Mouse (Mus musculus) CH12.LX (cell line): ENCODE results near the gene Itln1. TPM values are rescaled to one million over a fixed set of nuclear protein-coding genes. Genes with fewer than 3 reads are reported as not detected.

ENCODE experiments used
- DNase-seq: peaks from one replicate; pipeline ENCODE4 v3.0.0-alpha.2; 2013; ENCODE audit errors: extremely low read depth
- H3K27ac ChIP-seq: 2 replicates; pipeline ENCODE4 v1.5.1; 2012; ENCODE audit warnings: low read depth, mild to moderate bottlenecking, control low read depth, moderate library complexity; ENCODE audit not compliant: insufficient read depth
- H3K27me3 ChIP-seq: replicated peaks from 2 replicates; pipeline ENCODE3; 2012; ENCODE audit warnings: inconsistent platforms
- H3K36me3 ChIP-seq, 2 experiments: replicated peaks in 1 of 2; 2 replicates each; pipeline versions ENCODE3 to v1.6.1; 2012; ENCODE audit warnings: inconsistent platforms in 1 of 2, low read length in 1 of 2, mild to moderate bottlenecking in 1 of 2, mixed read lengths in 1 of 2, moderate library complexity in 1 of 2; ENCODE audit not compliant: control insufficient read depth in 1 of 2, insufficient read depth in 1 of 2
- H3K4me1 ChIP-seq, 2 experiments: 2 replicates each; pipeline ENCODE4 v1.6.1; 2012; ENCODE audit warnings: inconsistent platforms in 1 of 2, moderate library complexity in 1 of 2; ENCODE audit not compliant: insufficient read depth in 2 of 2, control insufficient read depth in 1 of 2
- H3K4me2 ChIP-seq: 2 replicates; pipeline ENCODE4 v1.6.1; 2012; ENCODE audit warnings: low read depth, mild to moderate bottlenecking, control low read depth; ENCODE audit not compliant: poor library complexity, insufficient read depth, severe bottlenecking
- H3K4me3 ChIP-seq, 3 experiments: fragments of 150-350 bp in 1 of 3; sonication (generic) in 1 of 3; replicated peaks in 1 of 3; 2 replicates each; pipeline versions ENCODE3 to v1.5.1; 2011 to 2012; ENCODE audit warnings: low read depth in 2 of 3, low read length in 2 of 3, mild to moderate bottlenecking in 2 of 3, moderate library complexity in 2 of 3, control low read depth in 1 of 3, improper control_type of control experiment in 1 of 3, inconsistent platforms in 1 of 3, mixed read lengths in 1 of 3; ENCODE audit not compliant: poor library complexity in 1 of 3
- H3K79me2 ChIP-seq: replicated peaks from 2 replicates; pipeline ENCODE4 v1.6.1; 2012; ENCODE audit warnings: mild to moderate bottlenecking, moderate library complexity; ENCODE audit not compliant: control insufficient read depth, poor library complexity, insufficient read depth, severe bottlenecking; ENCODE audit errors: extremely low read depth
- H3K9ac ChIP-seq: 2 replicates; pipeline ENCODE4 v1.6.1; 2012; ENCODE audit warnings: low read depth, mild to moderate bottlenecking, control low read depth, moderate library complexity; ENCODE audit not compliant: insufficient read depth
- H3K9me3 ChIP-seq: replicated peaks from 2 replicates; pipeline ENCODE3; 2012; ENCODE audit warnings: low read length, inconsistent platforms, mixed read lengths
- CHD1 ChIP-seq: IDR thresholded peaks from 2 replicates; pipeline ENCODE4 v1.6.1; 2012; ENCODE audit warnings: low read depth, low read length, improper control_type of control experiment, inconsistent platforms
- CHD2 ChIP-seq: IDR thresholded peaks from 2 replicates; pipeline ENCODE4 v1.6.1; 2011; ENCODE audit warnings: low read length, improper control_type of control experiment
- ELF1 ChIP-seq: IDR thresholded peaks from 2 replicates; pipeline ENCODE4 v1.6.1; 2014; ENCODE audit warnings: low read depth, mild to moderate bottlenecking, inconsistent platforms, low read length, improper control_type of control experiment
- EP300 ChIP-seq: IDR thresholded peaks from 2 replicates; pipeline ENCODE4 v1.6.1; 2011; ENCODE audit warnings: low read length, improper control_type of control experiment
- ETS1 ChIP-seq: conservative IDR thresholded peaks from 2 replicates; pipeline ENCODE4 v1.6.1; 2012; ENCODE audit warnings: low read depth, mild to moderate bottlenecking, inconsistent platforms, low read length, improper control_type of control experiment, moderate library complexity
- GABPA ChIP-seq: IDR thresholded peaks from 2 replicates; pipeline ENCODE4 v1.6.1; 2012; ENCODE audit warnings: low read depth, low read length, improper control_type of control experiment, inconsistent platforms; ENCODE audit not compliant: insufficient replicate concordance
- HCFC1 ChIP-seq: IDR thresholded peaks from 2 replicates; pipeline ENCODE4 v1.6.1; 2012; ENCODE audit warnings: low read depth, mild to moderate bottlenecking, inconsistent platforms, low read length, improper control_type of control experiment
- JUN ChIP-seq: IDR thresholded peaks from 2 replicates; pipeline ENCODE4 v1.6.1; 2011; ENCODE audit warnings: low read depth, mild to moderate bottlenecking, low read length, improper control_type of control experiment, moderate library complexity; ENCODE audit not compliant: insufficient read depth
- JUND ChIP-seq: conservative IDR thresholded peaks from 2 replicates; pipeline ENCODE4 v1.6.1; 2011; ENCODE audit warnings: low read depth, low read length, improper control_type of control experiment
- MAX ChIP-seq: IDR thresholded peaks from 2 replicates; pipeline ENCODE4 v1.6.1; 2011; ENCODE audit warnings: low read length, improper control_type of control experiment
- MYC ChIP-seq: IDR thresholded peaks from 2 replicates; pipeline ENCODE4 v1.6.1; 2011; ENCODE audit warnings: low read depth, mild to moderate bottlenecking, improper control_type of control experiment, low read length
- NRF1 ChIP-seq: IDR thresholded peaks from 2 replicates; pipeline ENCODE4 v1.6.1; 2014; ENCODE audit warnings: low read depth, mild to moderate bottlenecking, inconsistent platforms, low read length, improper control_type of control experiment, moderate library complexity
- TBP ChIP-seq: conservative IDR thresholded peaks from 2 replicates; pipeline ENCODE4 v1.6.1; 2011; ENCODE audit warnings: low read depth, low read length, improper control_type of control experiment
- TCF12 ChIP-seq: IDR thresholded peaks from 2 replicates; pipeline ENCODE4 v1.6.1; 2014; ENCODE audit warnings: low read depth, mild to moderate bottlenecking, inconsistent platforms, low read length, improper control_type of control experiment
- UBTF ChIP-seq: IDR thresholded peaks from 2 replicates; pipeline ENCODE4 v1.6.1; 2012; ENCODE audit warnings: low read depth, mild to moderate bottlenecking, inconsistent platforms, low read length, improper control_type of control experiment, moderate library complexity
- USF1 ChIP-seq: IDR thresholded peaks from 2 replicates; pipeline ENCODE4 v1.6.1; 2014; ENCODE audit warnings: low read depth, mild to moderate bottlenecking, inconsistent platforms, low read length, improper control_type of control experiment
- ZC3H11A ChIP-seq: IDR thresholded peaks from 2 replicates; pipeline ENCODE4 v1.6.1; 2012; ENCODE audit warnings: low read depth, mild to moderate bottlenecking, inconsistent platforms, low read length, improper control_type of control experiment
- ZKSCAN1 ChIP-seq: IDR thresholded peaks from 2 replicates; pipeline ENCODE4 v1.6.1; 2012; ENCODE audit warnings: low read depth, inconsistent platforms, low read length, improper control_type of control experiment, borderline replicate concordance
- ZNF384 ChIP-seq: IDR thresholded peaks from 2 replicates; pipeline ENCODE4 v1.6.1; 2012; ENCODE audit warnings: low read depth, low read length, improper control_type of control experiment, inconsistent platforms
- dilution Hi-C: fragments of 300-500 bp; cut with MboI; formaldehyde crosslinking; loops from 2 replicates; pipeline ENCODE4 v1.14.3; 2020; ENCODE audit warnings: low sequenced_read_pairs; ENCODE audit not compliant: extremely low pct_unique_long_range_greater_than_20kb, extremely low pct_ligation_motif_present
- in situ Hi-C: fragments of 300-500 bp; cut with MboI; formaldehyde crosslinking; loops from 3 replicates; pipeline ENCODE4 v1.14.3; 2019; ENCODE audit warnings: low sequenced_read_pairs, low pct_ligation_motif_present, low pct_unique_long_range_greater_than_20kb, mixed read lengths
- polyA plus RNA-seq: library from polyadenylated mRNA; unstranded; fragments of >175 nt; gene quantifications from 2 replicates; pipeline ENCODE4 v1.2.1, GENCODE M21; 2012; ENCODE audit warnings: low read depth; ENCODE audit not compliant: insufficient read length
- total RNA-seq, 2 experiments: library from RNA; depleted of rRNA; stranded (reverse); fragments of 300-350 nt in 1 of 2; fragments of >200 nt in 1 of 2; gene quantifications; 2 replicates each; pipeline ENCODE4 v1.2.3; 2012 to 2014

The Itln1 gene
- total and polyA plus RNA-seq, 3 experiments = not detected

- dilution Hi-C loops = no loop called here
- no peak for DNase-seq
- TF ChIP-seq GABPA (no peak), ZC3H11A (no peak), JUND (no peak), MYC (no peak), ELF1 (no peak), ZKSCAN1 (no peak), MAX (no peak)
- H3K4me1 ChIP-seq = no peaks in the 10 kb centered on the region
- no peak overlapping the region for H3K9ac ChIP-seq
- H3K79me2 ChIP-seq = no peaks in the 10 kb centered on the region
- no peak overlapping the region for H3K27ac ChIP-seq
- H3K36me3 ChIP-seq = no peaks in the 10 kb centered on the region
- H3K9me3 ChIP-seq = no peaks in the 10 kb centered on the region
- no peak overlapping the region for H3K4me2 ChIP-seq
- H3K4me3 ChIP-seq = no peak overlapping the region
- H3K27me3 ChIP-seq = no peaks in the 10 kb centered on the region
- in situ Hi-C loops = no loop called here
These were observed 3.7 kb downstream of the Itln1 start for GRCm38 (mm10) chr1:171531367-171531766.

DNA sequence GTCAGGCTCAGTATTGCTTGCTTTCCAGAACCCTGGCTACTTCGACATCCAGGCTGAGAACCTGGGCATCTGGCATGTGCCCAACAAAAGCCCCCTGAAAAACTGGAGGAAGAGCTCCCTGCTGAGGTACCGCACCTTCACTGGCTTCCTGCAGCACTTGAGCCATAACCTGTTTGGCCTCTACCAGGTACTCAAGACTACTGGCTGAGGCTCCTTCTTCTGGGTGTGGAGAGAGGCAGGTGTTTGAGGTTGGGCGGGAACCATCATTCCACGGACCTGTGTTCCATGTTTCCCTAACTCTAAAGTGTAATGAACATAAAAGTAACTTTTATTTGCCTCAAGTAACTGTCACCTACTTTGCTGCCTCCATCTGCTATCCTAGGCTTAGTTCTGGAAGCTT lies 19.5 kb downstream of the Itln1 start:
- dilution Hi-C loops = no loop called here
- no peak for TF ChIP-seq TCF12
- no peak for TF ChIP-seq HCFC1
- no peak for TF ChIP-seq ELF1
- no peak for TF ChIP-seq CHD2
- no peak for TF ChIP-seq JUN
- TF ChIP-seq TBP = no peak
- no peak for TF ChIP-seq JUND
- TF ChIP-seq UBTF = no peak
- TF ChIP-seq USF1 = no peak
- TF ChIP-seq MYC = no peak
- no peak for TF ChIP-seq ETS1
- TF ChIP-seq CHD1 = no peak
- TF ChIP-seq ZNF384 = no peak
- TF ChIP-seq NRF1 = no peak
- no peak for TF ChIP-seq EP300
- TF ChIP-seq, all 38 proteins: peak for 0
- no peaks in the 10 kb centered on the region for H3K36me3 ChIP-seq
- H3K27me3 ChIP-seq = peaks cover 3% of the 10 kb centered on the region
- no peak overlapping the region for H3K4me3 ChIP-seq
- no peaks in the 10 kb centered on the region for H3K4me1 ChIP-seq
- no peak overlapping the region for H3K9ac ChIP-seq
- no peaks in the 10 kb centered on the region for H3K79me2 ChIP-seq
- H3K4me2 ChIP-seq = no peak overlapping the region
- no peak overlapping the region for H3K27ac ChIP-seq
- in situ Hi-C loops = no loop called here
- no peak for DNase-seq
- H3K9me3 ChIP-seq = no peaks in the 10 kb centered on the region
